Mouse (Mus musculus) stomach, embryonic 15.5 days (tissue): Measurements from ENCODE around the gene Rcn2. TPM values are rescaled to one million over a fixed set of nuclear protein-coding genes. Genes with fewer than 3 reads are reported as not detected.
A peak's percentile ranks its signal among the peaks of the same experiment; 100 is the strongest.

Experiments
- ATAC-seq: fragments of 200-750 bp; cut with Nextera tagmentation; 2 replicates; pipeline ENCODE4 v1.8.0; 2017; ENCODE audit warnings: low read depth, moderate number of reproducible peaks, moderate TSS enrichment; ENCODE audit not compliant: insufficient read depth, low FRiP score
- H3K27ac ChIP-seq: fragments of 300-500 bp; sonication (generic); 2 replicates; pipeline ENCODE4 v1.5.1; 2015; ENCODE audit warnings: mild to moderate bottlenecking, inconsistent platforms
- H3K27me3 ChIP-seq: fragments of 300-500 bp; sonication (generic); replicated peaks from 2 replicates; pipeline ENCODE4 v1.6.1; 2015; ENCODE audit warnings: inconsistent platforms
- H3K36me3 ChIP-seq: fragments of 300-500 bp; sonication (generic); 2 replicates; pipeline ENCODE4 v1.6.1; 2015; ENCODE audit warnings: inconsistent platforms
- H3K4me1 ChIP-seq: fragments of 300-500 bp; sonication (generic); 2 replicates; pipeline ENCODE4 v1.6.1; 2015; ENCODE audit warnings: inconsistent platforms
- H3K4me2 ChIP-seq: fragments of 300-500 bp; sonication (generic); 2 replicates; pipeline ENCODE4 v1.6.1; 2015; ENCODE audit warnings: mild to moderate bottlenecking, inconsistent platforms
- H3K4me3 ChIP-seq: fragments of 300-500 bp; sonication (generic); replicated peaks from 2 replicates; pipeline ENCODE4 v1.5.1; 2015; ENCODE audit warnings: inconsistent platforms
- H3K9ac ChIP-seq: fragments of 300-500 bp; sonication (generic); 2 replicates; pipeline ENCODE4 v1.6.1; 2015; ENCODE audit warnings: inconsistent platforms
- H3K9me3 ChIP-seq: fragments of 300-500 bp; sonication (generic); 2 replicates; pipeline ENCODE4 v1.6.1; 2016; ENCODE audit warnings: inconsistent platforms
- WGBS: fragments of 180-500 bp; shearing (Covaris S2); methylation state at CpG from one replicate; pipeline ENCODE4 v1.1.7; 2015; 5-methylcytosine and 5-hydroxymethylcytosine counted together
- polyA plus RNA-seq: library from polyadenylated mRNA; unstranded; fragments of >200 nt; fragmentation: Nextera tagmentation; extraction: Ambion mirVana; gene quantifications from 2 replicates; pipeline ENCODE4 v1.2.1, GENCODE M21; 2015

Rcn2 gene
- polyA plus RNA-seq, 1 experiment from 2014 or later = 187 TPM

GRCm38 (mm10) chr9:56068630-56069029 lies 27.0 kb downstream of the Rcn2 start:
- no peak overlapping the region for H3K4me2 ChIP-seq
- H3K9me3 ChIP-seq = no peaks in the 10 kb centered on the region
- H3K4me1 ChIP-seq = no peaks in the 10 kb centered on the region
- no peaks in the 10 kb centered on the region for H3K27me3 ChIP-seq
- H3K9ac ChIP-seq = no peak overlapping the region
- ATAC-seq = no peak
- 85% methylated on average over 1 of the region's 1 CpGs for WGBS
- no peak overlapping the region for H3K4me3 ChIP-seq
- H3K27ac ChIP-seq = no peak overlapping the region
- peaks cover 8% of the 10 kb centered on the region; the same call in 1 of the 2 replicates for H3K36me3 ChIP-seq

DNA sequence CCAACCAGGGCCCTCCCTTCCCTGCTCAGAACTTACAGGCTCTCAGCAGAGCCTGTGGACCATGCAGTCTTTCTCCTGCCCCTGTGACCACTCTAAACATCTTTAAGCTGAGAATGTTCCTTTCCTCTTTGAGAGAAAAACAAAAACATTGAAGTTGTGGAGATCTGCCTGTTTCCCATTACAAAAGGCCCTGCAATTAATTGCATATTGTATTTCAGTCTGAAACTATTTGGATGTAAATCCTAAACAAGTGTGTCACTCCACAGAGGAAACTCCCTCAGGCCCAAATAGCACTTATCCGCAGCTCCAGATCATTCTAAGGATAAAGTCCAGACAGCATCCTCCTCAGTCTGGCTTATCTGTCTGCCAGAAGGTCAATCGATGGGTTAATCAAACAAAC lies 31.2 kb downstream of the Rcn2 start:
- WGBS = 59% methylated on average over 2 of the region's 2 CpGs
- H3K27ac ChIP-seq = no peak overlapping the region

DNA sequence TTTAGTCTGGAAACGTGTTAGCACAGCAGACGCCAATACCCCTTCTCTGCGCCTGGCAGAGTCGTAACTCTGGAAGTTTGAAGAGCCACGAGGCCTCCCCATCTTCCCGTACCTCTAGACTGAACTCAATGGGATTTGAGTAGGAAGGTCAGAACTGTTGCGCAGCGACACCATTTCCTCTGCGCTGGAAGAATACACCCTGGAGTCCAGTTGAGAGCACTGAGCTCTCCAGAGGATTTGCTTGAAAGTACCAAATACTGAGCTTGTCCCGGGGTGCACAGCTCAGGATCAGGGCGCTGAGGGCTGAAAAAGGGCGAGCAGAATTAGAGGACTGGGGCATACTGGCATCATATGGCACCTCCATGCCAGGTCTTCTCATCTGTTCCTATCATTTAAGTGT lies 33.2 kb downstream of the Rcn2 start:
- no peaks in the 10 kb centered on the region for H3K9me3 ChIP-seq
- no peak overlapping the region for H3K4me3 ChIP-seq
- H3K4me1 ChIP-seq = peaks cover 16% of the 10 kb centered on the region
- WGBS = 80% methylated on average over 12 of the region's 12 CpGs
- H3K27me3 ChIP-seq = no peaks in the 10 kb centered on the region
- no peaks in the 10 kb centered on the region for H3K36me3 ChIP-seq
- no peak for ATAC-seq
- no peak overlapping the region for H3K9ac ChIP-seq
- no peak overlapping the region for H3K4me2 ChIP-seq
- H3K27ac ChIP-seq = no peak overlapping the region

More for the DNA sequence above, 31.2 kb downstream of the Rcn2 start:
- Histone ChIP-seq H3K9me3 (no peaks in the 10 kb centered on the region), H3K36me3 (0 out of 2 replicates have a peak, but pooled peaks cover 8% of the 10 kb centered on the region), H3K9ac (no peak overlapping the region), H3K27me3 (no peaks in the 10 kb centered on the region), H3K4me3 (no peak overlapping the region), H3K4me1 (peaks cover 16% of the 10 kb centered on the region), H3K4me2 (no peak overlapping the region)
- no peak for ATAC-seq

DNA sequence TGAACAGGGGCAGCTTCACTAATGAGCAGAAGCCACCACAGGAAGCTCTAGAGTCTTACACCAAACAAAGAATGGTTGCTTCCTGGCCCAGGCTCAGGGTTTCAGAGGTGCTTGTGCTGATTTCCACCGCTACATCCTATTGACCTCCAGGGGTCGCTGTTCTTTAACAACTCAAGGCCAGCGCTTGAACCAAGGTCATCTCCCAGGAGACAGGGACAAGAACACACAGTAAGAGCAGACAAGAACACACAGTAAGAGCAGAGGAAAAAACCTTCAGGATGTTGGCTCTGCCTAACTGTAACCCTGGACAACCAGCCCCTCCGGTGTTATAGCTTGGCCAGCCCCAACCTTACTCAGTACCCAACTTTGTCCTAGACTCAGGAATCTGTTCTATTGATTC lies 33.6 kb downstream of the Rcn2 start:
- H3K4me3 ChIP-seq = no peak overlapping the region
- WGBS = 2% methylated on average over 4 of the region's 4 CpGs
- H3K4me2 ChIP-seq = no peak overlapping the region
- no peaks in the 10 kb centered on the region for H3K36me3 ChIP-seq
- H3K4me1 ChIP-seq = peaks cover 16% of the 10 kb centered on the region
- no peak overlapping the region for H3K9ac ChIP-seq
- peak overlapping the region; percentile 78 for H3K27ac ChIP-seq
- H3K27me3 ChIP-seq = no peaks in the 10 kb centered on the region
- H3K9me3 ChIP-seq = no peaks in the 10 kb centered on the region
- ATAC-seq = peak; percentile 57; the same call in 1 of the 2 replicates

DNA sequence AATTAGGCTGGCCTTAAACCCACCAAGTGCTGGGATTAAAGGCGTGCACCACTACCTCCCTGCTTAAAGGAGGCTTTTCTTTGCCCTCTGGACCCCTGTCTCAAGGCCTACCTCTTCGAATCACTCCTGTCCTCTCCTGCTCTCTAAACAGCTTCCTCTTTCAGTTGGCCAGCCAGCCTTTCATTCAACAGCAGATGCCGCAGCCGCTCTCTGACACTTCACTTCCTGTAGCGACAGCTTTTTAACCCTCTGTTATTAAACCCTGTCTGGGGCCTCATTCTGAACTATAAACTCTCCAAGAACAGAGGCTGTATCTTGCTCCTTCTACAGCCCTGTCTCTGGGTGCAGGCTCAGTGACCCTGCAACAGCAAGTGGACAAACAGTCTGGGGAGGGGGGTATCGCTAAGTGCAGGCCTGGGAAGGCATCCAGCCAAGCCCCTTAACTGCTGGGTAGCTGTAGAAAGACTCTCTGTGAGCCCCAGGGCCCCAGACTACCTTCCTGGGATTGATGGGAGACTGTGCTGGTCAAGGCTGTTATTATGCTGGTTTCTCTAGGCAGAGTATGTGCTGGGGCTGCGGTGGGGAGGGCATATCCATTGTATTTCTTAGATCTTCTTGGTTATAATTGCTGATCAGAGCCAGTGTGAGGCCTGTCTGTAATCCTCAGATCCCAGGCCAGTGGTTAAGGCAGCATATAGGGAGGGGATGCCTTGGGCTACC lies 34.4 kb downstream of the Rcn2 start:
- Histone ChIP-seq H3K36me3 (no peaks in the 10 kb centered on the region), H3K4me3 (no peak overlapping the region), H3K4me1 (peaks cover 16% of the 10 kb centered on the region), H3K27ac (peak overlapping the region; percentile 78), H3K4me2 (no peak overlapping the region), H3K27me3 (no peaks in the 10 kb centered on the region), H3K9ac (no peak overlapping the region), H3K9me3 (no peaks in the 10 kb centered on the region)
- peak; percentile 37; the same call in 1 of the 2 replicates for ATAC-seq
- WGBS = 25% methylated on average over 7 of the region's 7 CpGs

GRCm38 (mm10) chr9:56079587-56079986 lies 37.9 kb downstream of the Rcn2 start:
- H3K27me3 ChIP-seq = no peaks in the 10 kb centered on the region
- WGBS = 83% methylated on average over 5 of the region's 5 CpGs
- no peaks in the 10 kb centered on the region for H3K9me3 ChIP-seq
- peaks cover 16% of the 10 kb centered on the region for H3K4me1 ChIP-seq
- no peaks in the 10 kb centered on the region for H3K36me3 ChIP-seq
- no peak for ATAC-seq
- no peak overlapping the region for H3K27ac ChIP-seq
- no peak overlapping the region for H3K4me3 ChIP-seq
- H3K9ac ChIP-seq = no peak overlapping the region
- H3K4me2 ChIP-seq = no peak overlapping the region

GRCm38 (mm10) chr9:56086524-56086923 lies 44.9 kb downstream of the Rcn2 start:
- no peaks in the 10 kb centered on the region for H3K36me3 ChIP-seq
- H3K27ac ChIP-seq = no peak overlapping the region
- no peak overlapping the region for H3K9ac ChIP-seq
- no peak overlapping the region for H3K4me2 ChIP-seq
- no peaks in the 10 kb centered on the region for H3K9me3 ChIP-seq
- H3K4me1 ChIP-seq = peaks cover 12% of the 10 kb centered on the region
- H3K4me3 ChIP-seq = no peak overlapping the region
- ATAC-seq = no peak
- 73% methylated on average over 5 of the region's 5 CpGs for WGBS
- no peaks in the 10 kb centered on the region for H3K27me3 ChIP-seq

DNA sequence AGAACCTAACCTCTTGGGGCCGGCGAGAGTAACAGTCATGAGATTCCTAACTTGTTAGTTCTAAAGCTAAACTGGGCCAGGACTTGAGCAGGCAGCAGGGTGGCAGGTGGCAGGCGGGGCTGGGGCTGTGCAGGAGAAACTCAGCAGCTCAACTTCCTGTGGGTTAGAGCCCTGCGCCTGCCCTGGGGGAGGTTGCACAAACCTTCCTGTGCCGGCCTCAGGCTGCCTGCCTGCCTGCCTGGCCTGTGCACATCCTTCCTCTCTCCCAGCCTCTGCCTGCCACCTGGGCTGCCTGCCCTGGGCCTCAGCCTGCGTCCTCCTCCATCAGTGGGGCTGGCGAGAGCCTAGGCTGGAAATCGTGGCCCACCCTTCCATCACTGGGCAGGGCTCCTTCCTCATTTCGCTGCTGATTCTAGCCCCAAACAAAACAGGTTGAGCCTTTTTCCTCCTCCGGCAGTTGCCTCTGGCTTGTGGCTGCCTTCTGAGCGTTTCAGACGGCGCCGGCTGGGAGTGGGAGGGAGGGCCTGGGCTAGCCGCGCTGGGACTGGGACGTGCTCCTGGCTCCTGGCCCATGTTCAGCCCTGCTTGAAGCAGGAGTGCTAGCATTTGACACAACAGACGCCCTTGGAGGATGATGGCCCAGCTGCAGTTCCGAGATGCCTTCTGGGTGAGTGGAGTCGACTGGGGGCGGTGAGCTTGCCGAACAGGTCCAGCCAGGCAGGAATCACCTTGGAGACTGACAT lies 48.3 kb downstream of the Rcn2 start, which contains the start of gene Pstpip1:
Gene Pstpip1 (plus strand): TSS at position 185 of the 743 bp plus-strand sequence.
- Histone ChIP-seq H3K9ac (no peak within 1 kb of the TSS), H3K27me3 (no peaks in the 10 kb centered on the region), H3K27ac (peak within 1 kb of the TSS; percentile 67), H3K9me3 (no peaks in the 10 kb centered on the region), H3K4me3 (peak within 1 kb of the TSS; percentile 20), H3K4me2 (peak within 1 kb of the TSS; percentile 44), H3K4me1 (peaks cover 12% of the 10 kb centered on the region), H3K36me3 (no peaks in the 10 kb centered on the region)
- 16% methylated on average over 22 of the region's 22 CpGs for WGBS
- ATAC-seq = peak; percentile 79; the same call in 1 of the 2 replicates

GRCm38 (mm10) chr9:56090546-56091225 lies 49.0 kb downstream of the Rcn2 start:
- Histone ChIP-seq H3K4me3 (0 out of 2 replicates have a peak overlapping the region, but pooled peaks have one; percentile 20), H3K4me2 (peak overlapping the region; percentile 44), H3K27ac (peak overlapping the region; percentile 67; the same call in 1 of the 2 replicates), H3K36me3 (no peaks in the 10 kb centered on the region), H3K27me3 (no peaks in the 10 kb centered on the region), H3K4me1 (peaks cover 12% of the 10 kb centered on the region), H3K9me3 (no peaks in the 10 kb centered on the region), H3K9ac (no peak overlapping the region)
- whole genome bisulfite sequencing = 67% methylated on average over 5 of the region's 5 CpGs
- ATAC-seq = no peak

DNA sequence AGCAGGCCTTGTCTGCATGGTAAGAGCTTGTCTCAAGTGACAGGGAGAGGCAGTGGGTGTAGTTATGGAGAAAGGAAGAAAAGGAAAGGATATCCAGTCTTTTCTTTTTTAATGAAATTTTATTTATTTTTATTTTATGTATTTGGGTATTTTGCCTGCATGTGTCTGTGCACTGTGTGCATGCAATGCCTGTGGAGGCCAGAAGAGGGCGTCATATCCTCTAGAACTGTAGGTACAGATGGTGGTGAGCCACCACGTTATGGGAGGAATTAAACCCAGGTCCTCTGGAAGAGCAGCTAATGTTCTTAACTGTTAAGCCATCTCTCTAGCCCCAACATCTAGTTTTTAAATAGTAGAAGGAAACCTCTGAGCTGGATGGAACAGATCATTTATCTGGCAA lies 50.5 kb downstream of the Rcn2 start:
- no peak overlapping the region for H3K4me3 ChIP-seq
- no peak for ATAC-seq
- WGBS = 55% methylated on average over 2 of the region's 2 CpGs
- no peaks in the 10 kb centered on the region for H3K27me3 ChIP-seq
- H3K9me3 ChIP-seq = no peaks in the 10 kb centered on the region
- no peak overlapping the region for H3K9ac ChIP-seq
- no peak overlapping the region for H3K27ac ChIP-seq
- no peaks in the 10 kb centered on the region for H3K36me3 ChIP-seq
- H3K4me1 ChIP-seq = peaks cover 12% of the 10 kb centered on the region
- no peak overlapping the region for H3K4me2 ChIP-seq

- peak overlapping the region; percentile 21; the same call in 1 of the 2 replicates for H3K27ac ChIP-seq
- no peaks in the 10 kb centered on the region for H3K27me3 ChIP-seq
- no peak overlapping the region for H3K4me3 ChIP-seq
- 72% methylated on average over 4 of the region's 4 CpGs for WGBS
- no peaks in the 10 kb centered on the region for H3K9me3 ChIP-seq
- no peaks in the 10 kb centered on the region for H3K4me1 ChIP-seq
- ATAC-seq = no peak
- no peaks in the 10 kb centered on the region for H3K36me3 ChIP-seq
- no peak overlapping the region for H3K4me2 ChIP-seq
- H3K9ac ChIP-seq = no peak overlapping the region
These were observed 56.1 kb downstream of the Rcn2 start for GRCm38 (mm10) chr9:56097584-56098298.
